Mouse (Mus musculus) liver, embryonic 16.5 days (tissue): ENCODE measurements around the gene Acaca. TPM values are rescaled to one million over a fixed set of nuclear protein-coding genes. Genes with fewer than 3 reads are reported as not detected.

ENCODE experiments used
- ATAC-seq: fragments of 200-750 bp; cut with Nextera tagmentation; 2 replicates; pipeline ENCODE4 v1.8.0; 2017; ENCODE audit warnings: low read depth, mild to moderate bottlenecking, moderate number of reproducible peaks, moderate library complexity
- H3K27ac ChIP-seq: fragments of 300-500 bp; sonication (generic); 2 replicates; pipeline ENCODE4 v1.5.1; 2014; ENCODE audit warnings: mild to moderate bottlenecking, low read length
- H3K27me3 ChIP-seq: fragments of 300-500 bp; sonication (generic); 2 replicates; pipeline ENCODE4 v1.6.1; 2014; ENCODE audit warnings: low read depth, low read length, mixed read lengths; ENCODE audit not compliant: control insufficient read depth, insufficient read depth
- H3K36me3 ChIP-seq: fragments of 300-500 bp; sonication (generic); 2 replicates; pipeline ENCODE4 v1.6.1; 2014; ENCODE audit warnings: mild to moderate bottlenecking; ENCODE audit not compliant: control insufficient read depth, insufficient read depth
- H3K4me1 ChIP-seq: fragments of 300-500 bp; sonication (generic); 2 replicates; pipeline ENCODE4 v1.6.1; 2014; ENCODE audit warnings: low read depth, low read length, mixed read lengths; ENCODE audit not compliant: control insufficient read depth
- H3K4me2 ChIP-seq: fragments of 300-500 bp; sonication (generic); 2 replicates; pipeline ENCODE4 v1.6.1; 2014; ENCODE audit warnings: low read depth, low read length, mixed read lengths
- H3K4me3 ChIP-seq: fragments of 300-500 bp; sonication (generic); 2 replicates; pipeline ENCODE4 v1.5.1; 2014; ENCODE audit warnings: low read depth, mild to moderate bottlenecking, low read length
- H3K9ac ChIP-seq: fragments of 300-500 bp; sonication (generic); 2 replicates; pipeline ENCODE4 v1.6.1; 2014; ENCODE audit warnings: low read depth, low read length
- H3K9me3 ChIP-seq: fragments of 300-500 bp; sonication (generic); replicated peaks from 2 replicates; pipeline ENCODE4 v1.6.1; 2016; ENCODE audit warnings: low read length; ENCODE audit not compliant: control insufficient read depth
- WGBS: fragments of 180-500 bp; shearing (Covaris S2); extraction: QIAGEN DNeasy Blood & Tissue Kit; methylation state at CpG from one replicate; pipeline ENCODE4 v1.1.7; 2014; ENCODE audit not compliant: insufficient replicate concordance; 5-methylcytosine and 5-hydroxymethylcytosine counted together
- polyA plus RNA-seq: library from polyadenylated mRNA; unstranded; fragments of >200 nt; fragmentation: Nextera tagmentation; extraction: Ambion mirVana; gene quantifications from 2 replicates; pipeline ENCODE4 v1.2.1, GENCODE M21; 2015

The Acaca gene
- polyA plus RNA-seq, 1 experiment from 2014 or later = 6.7 TPM

GRCm38 (mm10) chr11:84168701-84169288, 39.3 kb downstream of the Acaca start:
- Histone ChIP-seq H3K4me1 (no peaks in the 10 kb centered on the region), H3K4me2 (peak overlapping the region; percentile 13; the same call in 1 of the 2 replicates), H3K36me3 (no peaks in the 10 kb centered on the region), H3K27me3 (no peaks in the 10 kb centered on the region), H3K4me3 (no peak overlapping the region), H3K9ac (no peak overlapping the region), H3K27ac (no peak overlapping the region), H3K9me3 (no peaks in the 10 kb centered on the region)
- WGBS = 14% methylated on average over 7 of the region's 7 CpGs
- ATAC-seq = peak; percentile 68

GRCm38 (mm10) chr11:84172539-84173435, 43.3 kb downstream of the Acaca start:
- Histone ChIP-seq H3K9me3 (no peaks in the 10 kb centered on the region), H3K27me3 (no peaks in the 10 kb centered on the region), H3K4me1 (no peaks in the 10 kb centered on the region), H3K9ac (no peak overlapping the region), H3K4me3 (no peak overlapping the region), H3K36me3 (no peaks in the 10 kb centered on the region), H3K27ac (no peak overlapping the region), H3K4me2 (no peak overlapping the region)
- ATAC-seq = peak; percentile 61; the same call in 1 of the 2 replicates
- WGBS = 64% methylated on average over 11 of the region's 11 CpGs

GRCm38 (mm10) chr11:84178571-84178970, 49.1 kb downstream of the Acaca start:
- ATAC-seq = no peak
- H3K4me1 ChIP-seq = peaks cover 12% of the 10 kb centered on the region
- no peaks in the 10 kb centered on the region for H3K36me3 ChIP-seq
- peak overlapping the region; percentile 88 for H3K4me3 ChIP-seq
- peak overlapping the region; percentile 98 for H3K4me2 ChIP-seq
- no peaks in the 10 kb centered on the region for H3K9me3 ChIP-seq
- peak overlapping the region; percentile 83 for H3K9ac ChIP-seq
- 42% methylated on average over 4 of the region's 4 CpGs for WGBS
- H3K27ac ChIP-seq = peak overlapping the region; percentile 87; the same call in 1 of the 2 replicates
- no peaks in the 10 kb centered on the region for H3K27me3 ChIP-seq

GRCm38 (mm10) chr11:84179226-84179953, 49.9 kb downstream of the Acaca start:
- under 1% methylated on average over 54 of the region's 85 CpGs for WGBS

GRCm38 (mm10) chr11:84179954-84180598, 50.6 kb downstream of the Acaca start:
- WGBS = 0% methylated on average over 44 of the region's 44 CpGs

More at GRCm38 (mm10) chr11:84179226-84179953, 49.9 kb downstream of the Acaca start:
- Histone ChIP-seq H3K27me3 (no peaks in the 10 kb centered on the region), H3K9ac (peak overlapping the region; percentile 83), H3K9me3 (no peaks in the 10 kb centered on the region), H3K4me1 (peaks cover 12% of the 10 kb centered on the region), H3K4me2 (peak overlapping the region; percentile 98), H3K27ac (peak overlapping the region; percentile 87), H3K4me3 (peak overlapping the region; percentile 88), H3K36me3 (no peaks in the 10 kb centered on the region)
- peak; percentile 95 for ATAC-seq

GRCm38 (mm10) chr11:84181286-84181685, 51.8 kb downstream of the Acaca start:
- Histone ChIP-seq H3K9ac (peak overlapping the region; percentile 83), H3K9me3 (no peaks in the 10 kb centered on the region), H3K27me3 (no peaks in the 10 kb centered on the region), H3K27ac (no peak overlapping the region), H3K4me2 (peak overlapping the region; percentile 98), H3K4me1 (peaks cover 12% of the 10 kb centered on the region), H3K36me3 (no peaks in the 10 kb centered on the region), H3K4me3 (peak overlapping the region; percentile 88)
- ATAC-seq = no peak
- 56% methylated on average over 2 of the region's 2 CpGs for WGBS

More at GRCm38 (mm10) chr11:84179954-84180598, 50.6 kb downstream of the Acaca start:
- ATAC-seq = peak; percentile 11
- H3K4me1 ChIP-seq = peaks cover 12% of the 10 kb centered on the region
- no peaks in the 10 kb centered on the region for H3K27me3 ChIP-seq
- H3K4me3 ChIP-seq = peak overlapping the region; percentile 88
- H3K4me2 ChIP-seq = peak overlapping the region; percentile 98
- no peaks in the 10 kb centered on the region for H3K36me3 ChIP-seq
- H3K9me3 ChIP-seq = no peaks in the 10 kb centered on the region
- peak overlapping the region; percentile 83 for H3K9ac ChIP-seq
- H3K27ac ChIP-seq = peak overlapping the region; percentile 87

- H3K27me3 ChIP-seq = no peaks in the 10 kb centered on the region
- H3K36me3 ChIP-seq = no peaks in the 10 kb centered on the region
- 33% methylated on average over 3 of the region's 3 CpGs for WGBS
- H3K9me3 ChIP-seq = no peaks in the 10 kb centered on the region
- no peak overlapping the region for H3K9ac ChIP-seq
- H3K4me3 ChIP-seq = no peak overlapping the region
- no peak overlapping the region for H3K27ac ChIP-seq
- ATAC-seq = no peak
- no peaks in the 10 kb centered on the region for H3K4me1 ChIP-seq
- H3K4me2 ChIP-seq = no peak overlapping the region
Observed at GRCm38 (mm10) chr11:84188530-84188929, 59.1 kb downstream of the Acaca start.

GRCm38 (mm10) chr11:84190581-84191233, 61.2 kb downstream of the Acaca start:
- H3K4me3 ChIP-seq = no peak overlapping the region
- H3K9ac ChIP-seq = no peak overlapping the region
- no peaks in the 10 kb centered on the region for H3K27me3 ChIP-seq
- no peaks in the 10 kb centered on the region for H3K4me1 ChIP-seq
- H3K9me3 ChIP-seq = no peaks in the 10 kb centered on the region
- H3K36me3 ChIP-seq = peaks cover 2% of the 10 kb centered on the region; the same call in 1 of the 2 replicates
- H3K4me2 ChIP-seq = no peak overlapping the region
- no peak overlapping the region for H3K27ac ChIP-seq
- no peak for ATAC-seq
- 79% methylated on average over 8 of the region's 8 CpGs for WGBS
